Mouse (Mus musculus) left cerebral cortex, postnatal 25 days (tissue): Measurements from ENCODE around the gene Pfpl. TPM values are rescaled to one million over a fixed set of nuclear protein-coding genes. Genes with fewer than 3 reads are reported as not detected.

Experiments
- DNase-seq, 2 experiments: peaks; one replicate each; pipeline ENCODE4 v3.0.0; 2022; ENCODE audit warnings: low spot score in 2 of 2, mixed read lengths in 1 of 2
- intact Hi-C: fragments of 180-260 bp; cut with DNase I; formaldehyde crosslinking; loops from one replicate; pipeline ENCODE4 v1.15.1; 2025
- total RNA-seq, 2 experiments: library from RNA; stranded (reverse); gene quantifications; 2 replicates each; pipeline ENCODE4 v1.2.3; 2021

Gene Pfpl
- total RNA-seq: not detected

- intact Hi-C loops: no loop called here
- DNase-seq: no peak
Observed at GRCm38 (mm10) chr19:12427605-12428004, at the start of gene Pfpl. Gene Pfpl, plus strand, starts transcription at chr19:12427905.

- DNase-seq: no peak
- intact Hi-C loops: no loop called here
Observed at GRCm38 (mm10) chr19:12386979-12387378, 40.7 kb upstream of the Pfpl start, which contains the start of gene Olfr1440. Gene Olfr1440, plus strand, starts transcription at chr19:12387279.

GRCm38 (mm10) chr19:12413737-12414136 is 14.0 kb upstream of the Pfpl start:
- peak in 1 of 2 experiments; percentile 57 for DNase-seq
- intact Hi-C loops: loop anchor here (5.0 kb wide), 2 partner anchors 271 to 401 kb away; no protein-coding TSS in a partner anchor

GRCm38 (mm10) chr19:12417361-12417760 is 10.3 kb upstream of the Pfpl start, which contains the start of gene Olfr1441:
Gene Olfr1441, plus strand, starts transcription at chr19:12417433.
- DNase-seq: no peak
- intact Hi-C loops: no loop called here

GRCm38 (mm10) chr19:12418312-12418711 is 9.4 kb upstream of the Pfpl start:
- intact Hi-C loops: no loop called here
- no peak for DNase-seq

- peak in 1 of 2 experiments; percentile 61 for DNase-seq
- intact Hi-C loops: no loop called here
Observed at GRCm38 (mm10) chr19:12420555-12420954, 7.2 kb upstream of the Pfpl start.

GRCm38 (mm10) chr19:12421680-12422079 is 6.0 kb upstream of the Pfpl start:
- intact Hi-C loops: no loop called here

GRCm38 (mm10) chr19:12427101-12427500 is 604 bp upstream of the Pfpl start:
- DNase-seq: no peak
- intact Hi-C loops: no loop called here

More at GRCm38 (mm10) chr19:12421680-12422079, 6.0 kb upstream of the Pfpl start:
- DNase-seq: no peak

GRCm38 (mm10) chr19:12433033-12433432 is 5.3 kb downstream of the Pfpl start:
- peak; percentile 28 to 44 for DNase-seq
- intact Hi-C loops: loop anchor here (5.0 kb wide), 2 partner anchors 69 to 159 kb away; partner anchors contain the start of gene Dtx4

GRCm38 (mm10) chr19:12435011-12435416 is 7.3 kb downstream of the Pfpl start:
- no peak for DNase-seq
- intact Hi-C loops: loop anchor here (2.0 kb wide), 1 partner anchor 30 kb away; no protein-coding TSS in a partner anchor

GRCm38 (mm10) chr19:12435750-12436524 is 8.2 kb downstream of the Pfpl start:
- intact Hi-C loops: loop anchor here (2.0 kb wide), 1 partner anchor 29 kb away; no protein-coding TSS in a partner anchor
- DNase-seq: peak in 1 of 2 experiments; percentile 16

- DNase-seq: no peak
- intact Hi-C loops: no loop called here
Observed at GRCm38 (mm10) chr19:12439581-12439980, 11.9 kb downstream of the Pfpl start.

- no peak for DNase-seq
Observed at GRCm38 (mm10) chr19:12440103-12440725, 12.5 kb downstream of the Pfpl start.

GRCm38 (mm10) chr19:12442560-12442959 is 14.9 kb downstream of the Pfpl start:
- intact Hi-C loops: no loop called here
- no peak for DNase-seq

More at GRCm38 (mm10) chr19:12440103-12440725, 12.5 kb downstream of the Pfpl start:
- intact Hi-C loops: no loop called here

GRCm38 (mm10) chr19:12445014-12445413 is 17.3 kb downstream of the Pfpl start:
- intact Hi-C loops: no loop called here
- DNase-seq: no peak

- intact Hi-C loops: no loop called here
- DNase-seq: no peak
Observed at GRCm38 (mm10) chr19:12457401-12458066, 29.8 kb downstream of the Pfpl start.

- no peak for DNase-seq
- intact Hi-C loops: no loop called here
Observed at GRCm38 (mm10) chr19:12459516-12459915, 31.8 kb downstream of the Pfpl start.

GRCm38 (mm10) chr19:12460282-12461249 is 32.9 kb downstream of the Pfpl start, which contains the start of gene Mpeg1:
Gene Mpeg1, plus strand, starts transcription at chr19:12460779.
- no peak for DNase-seq
- intact Hi-C loops: no loop called here
